Mouse (Mus musculus) liver, embryonic 16.5 days (tissue): ENCODE results near the gene Tbc1d2. TPM values are rescaled to one million over a fixed set of nuclear protein-coding genes. Genes with fewer than 3 reads are reported as not detected.

Source experiments
- ATAC-seq: fragments of 200-750 bp; cut with Nextera tagmentation; 2 replicates; pipeline ENCODE4 v1.8.0; 2017; ENCODE audit warnings: low read depth, mild to moderate bottlenecking, moderate number of reproducible peaks, moderate library complexity
- H3K27ac ChIP-seq: fragments of 300-500 bp; sonication (generic); 2 replicates; pipeline ENCODE4 v1.5.1; 2014; ENCODE audit warnings: mild to moderate bottlenecking, low read length
- H3K27me3 ChIP-seq: fragments of 300-500 bp; sonication (generic); 2 replicates; pipeline ENCODE4 v1.6.1; 2014; ENCODE audit warnings: low read depth, low read length, mixed read lengths; ENCODE audit not compliant: control insufficient read depth, insufficient read depth
- H3K36me3 ChIP-seq: fragments of 300-500 bp; sonication (generic); 2 replicates; pipeline ENCODE4 v1.6.1; 2014; ENCODE audit warnings: mild to moderate bottlenecking; ENCODE audit not compliant: control insufficient read depth, insufficient read depth
- H3K4me1 ChIP-seq: fragments of 300-500 bp; sonication (generic); 2 replicates; pipeline ENCODE4 v1.6.1; 2014; ENCODE audit warnings: low read depth, low read length, mixed read lengths; ENCODE audit not compliant: control insufficient read depth
- H3K4me2 ChIP-seq: fragments of 300-500 bp; sonication (generic); 2 replicates; pipeline ENCODE4 v1.6.1; 2014; ENCODE audit warnings: low read depth, low read length, mixed read lengths
- H3K4me3 ChIP-seq: fragments of 300-500 bp; sonication (generic); 2 replicates; pipeline ENCODE4 v1.5.1; 2014; ENCODE audit warnings: low read depth, mild to moderate bottlenecking, low read length
- H3K9ac ChIP-seq: fragments of 300-500 bp; sonication (generic); 2 replicates; pipeline ENCODE4 v1.6.1; 2014; ENCODE audit warnings: low read depth, low read length
- H3K9me3 ChIP-seq: fragments of 300-500 bp; sonication (generic); replicated peaks from 2 replicates; pipeline ENCODE4 v1.6.1; 2016; ENCODE audit warnings: low read length; ENCODE audit not compliant: control insufficient read depth
- WGBS: fragments of 180-500 bp; shearing (Covaris S2); extraction: QIAGEN DNeasy Blood & Tissue Kit; methylation state at CpG from one replicate; pipeline ENCODE4 v1.1.7; 2014; ENCODE audit not compliant: insufficient replicate concordance; 5-methylcytosine and 5-hydroxymethylcytosine counted together
- polyA plus RNA-seq: library from polyadenylated mRNA; unstranded; fragments of >200 nt; fragmentation: Nextera tagmentation; extraction: Ambion mirVana; gene quantifications from 2 replicates; pipeline ENCODE4 v1.2.1, GENCODE M21; 2015

The Tbc1d2 gene
- polyA plus RNA-seq: 0.84 and 0.86 TPM in 2 replicates

- under 1% methylated on average over 69 of the region's 69 CpGs for WGBS
- peaks cover 28% of the 10 kb centered on the region for H3K27me3 ChIP-seq
- peak within 1 kb of the TSS; percentile 67; the same call in 1 of the 2 replicates for H3K27ac ChIP-seq
Observed at GRCm38 (mm10) chr4:46650086-46650753, at the start of gene Tbc1d2. Tbc1d2 (minus strand) TSS chr4:46650209.

GRCm38 (mm10) chr4:46696467-46696866 is 46.5 kb upstream of the Tbc1d2 start:
- Histone ChIP-seq H3K4me2 (no peak overlapping the region), H3K4me3 (no peak overlapping the region), H3K36me3 (no peaks in the 10 kb centered on the region), H3K27ac (no peak overlapping the region), H3K9me3 (no peaks in the 10 kb centered on the region), H3K27me3 (no peaks in the 10 kb centered on the region), H3K9ac (no peak overlapping the region), H3K4me1 (no peaks in the 10 kb centered on the region)
- WGBS: 65% methylated on average over 6 of the region's 6 CpGs
- no peak for ATAC-seq

More at GRCm38 (mm10) chr4:46650086-46650753, at the start of gene Tbc1d2:
- Histone ChIP-seq H3K36me3 (no peaks in the 10 kb centered on the region), H3K4me1 (peaks cover 14% of the 10 kb centered on the region), H3K4me2 (peak within 1 kb of the TSS; percentile 97), H3K4me3 (peak within 1 kb of the TSS; percentile 84), H3K9ac (peak within 1 kb of the TSS; percentile 74), H3K9me3 (no peaks in the 10 kb centered on the region)
- peak; percentile 96 for ATAC-seq

GRCm38 (mm10) chr4:46690565-46690964 is 40.6 kb upstream of the Tbc1d2 start:
- Histone ChIP-seq H3K9ac (no peak overlapping the region), H3K4me3 (no peak overlapping the region), H3K36me3 (no peaks in the 10 kb centered on the region), H3K9me3 (no peaks in the 10 kb centered on the region), H3K27me3 (no peaks in the 10 kb centered on the region), H3K4me2 (no peak overlapping the region), H3K27ac (no peak overlapping the region), H3K4me1 (no peaks in the 10 kb centered on the region)
- no peak for ATAC-seq
- 71% methylated on average over 8 of the region's 8 CpGs for WGBS

GRCm38 (mm10) chr4:46690023-46690420 is 40.0 kb upstream of the Tbc1d2 start:
- 62% methylated on average over 8 of the region's 8 CpGs for WGBS
- no peak for ATAC-seq
- no peaks in the 10 kb centered on the region for H3K36me3 ChIP-seq
- no peak overlapping the region for H3K27ac ChIP-seq
- H3K4me1 ChIP-seq: no peaks in the 10 kb centered on the region
- H3K27me3 ChIP-seq: no peaks in the 10 kb centered on the region
- no peaks in the 10 kb centered on the region for H3K9me3 ChIP-seq
- no peak overlapping the region for H3K4me3 ChIP-seq
- H3K4me2 ChIP-seq: no peak overlapping the region
- H3K9ac ChIP-seq: no peak overlapping the region

GRCm38 (mm10) chr4:46689397-46690022 is 39.5 kb upstream of the Tbc1d2 start:
- H3K4me2 ChIP-seq: no peak overlapping the region
- no peak overlapping the region for H3K9ac ChIP-seq
- 37% methylated on average over 15 of the region's 15 CpGs for WGBS
- H3K27ac ChIP-seq: no peak overlapping the region
- no peak overlapping the region for H3K4me3 ChIP-seq
- no peaks in the 10 kb centered on the region for H3K36me3 ChIP-seq
- no peaks in the 10 kb centered on the region for H3K27me3 ChIP-seq
- no peaks in the 10 kb centered on the region for H3K9me3 ChIP-seq
- no peak for ATAC-seq
- H3K4me1 ChIP-seq: no peaks in the 10 kb centered on the region

- Histone ChIP-seq H3K4me3 (no peak overlapping the region), H3K27ac (no peak overlapping the region), H3K9me3 (no peaks in the 10 kb centered on the region), H3K4me1 (no peaks in the 10 kb centered on the region), H3K27me3 (no peaks in the 10 kb centered on the region), H3K36me3 (no peaks in the 10 kb centered on the region), H3K9ac (no peak overlapping the region), H3K4me2 (no peak overlapping the region)
- ATAC-seq: no peak
- 57% methylated on average over 14 of the region's 14 CpGs for WGBS
Observed at GRCm38 (mm10) chr4:46688213-46688832, 38.3 kb upstream of the Tbc1d2 start.

GRCm38 (mm10) chr4:46684160-46684559 is 34.2 kb upstream of the Tbc1d2 start:
- H3K36me3 ChIP-seq: no peaks in the 10 kb centered on the region
- H3K4me1 ChIP-seq: no peaks in the 10 kb centered on the region
- no peak overlapping the region for H3K4me2 ChIP-seq
- no peaks in the 10 kb centered on the region for H3K27me3 ChIP-seq
- H3K27ac ChIP-seq: no peak overlapping the region
- no peak overlapping the region for H3K9ac ChIP-seq
- no peaks in the 10 kb centered on the region for H3K9me3 ChIP-seq
- no peak overlapping the region for H3K4me3 ChIP-seq
- ATAC-seq: no peak
- 69% methylated on average over 6 of the region's 6 CpGs for WGBS

GRCm38 (mm10) chr4:46676646-46677045 is 26.6 kb upstream of the Tbc1d2 start:
- H3K4me2 ChIP-seq: no peak overlapping the region
- 13% methylated on average over 3 of the region's 3 CpGs for WGBS
- no peak overlapping the region for H3K27ac ChIP-seq
- no peak for ATAC-seq
- H3K9me3 ChIP-seq: no peaks in the 10 kb centered on the region
- H3K4me3 ChIP-seq: no peak overlapping the region
- H3K4me1 ChIP-seq: peaks cover 2% of the 10 kb centered on the region
- H3K36me3 ChIP-seq: no peaks in the 10 kb centered on the region
- H3K27me3 ChIP-seq: no peaks in the 10 kb centered on the region
- H3K9ac ChIP-seq: no peak overlapping the region

- Histone ChIP-seq H3K4me1 (peaks cover 2% of the 10 kb centered on the region), H3K9ac (no peak overlapping the region), H3K27ac (no peak overlapping the region), H3K36me3 (no peaks in the 10 kb centered on the region), H3K9me3 (no peaks in the 10 kb centered on the region), H3K27me3 (no peaks in the 10 kb centered on the region), H3K4me2 (no peak overlapping the region), H3K4me3 (no peak overlapping the region)
- no peak for ATAC-seq
- WGBS: 13% methylated on average over 4 of the region's 4 CpGs
Observed at GRCm38 (mm10) chr4:46675992-46676391, 26.0 kb upstream of the Tbc1d2 start.
